Mouse (Mus musculus) bone marrow, adult 2 months (tissue): ENCODE results near the gene Pgr. TPM values are rescaled to one million over a fixed set of nuclear protein-coding genes. Genes with fewer than 3 reads are reported as not detected.

Source experiments
- H3K27ac ChIP-seq: fragments of 200-500 bp; 2 replicates; pipeline ENCODE4 v1.5.1; 2012; ENCODE audit warnings: low read depth, mild to moderate bottlenecking, control low read depth, inconsistent platforms, low read length; ENCODE audit not compliant: control insufficient read depth, poor library complexity, insufficient read depth
- H3K4me1 ChIP-seq: fragments of 200-500 bp; 2 replicates; pipeline ENCODE4 v1.6.1; 2011; ENCODE audit warnings: low read length; ENCODE audit not compliant: control insufficient read depth, insufficient read depth
- H3K4me3 ChIP-seq: fragments of 200-500 bp; replicated peaks from 2 replicates; pipeline ENCODE3; 2011; ENCODE audit warnings: mild to moderate bottlenecking, low read depth, low read length, control low read depth; ENCODE audit not compliant: control insufficient read depth
- CTCF ChIP-seq: fragments of 200-500 bp; IDR thresholded peaks from 2 replicates; pipeline ENCODE4 v1.5.1; 2011; ENCODE audit warnings: low read length, control low read depth; ENCODE audit not compliant: control insufficient read depth, insufficient read depth
- POLR2A ChIP-seq: fragments of 200-500 bp; IDR thresholded peaks from 2 replicates; pipeline ENCODE4 v1.6.1; 2011; ENCODE audit warnings: low read depth, mild to moderate bottlenecking, control low read depth, low read length, borderline replicate concordance; ENCODE audit not compliant: control insufficient read depth
- WGBS: fragments of 180-500 bp; shearing (Covaris S2); methylation state at CpG from one replicate; pipeline ENCODE4 v1.1.7; 2018; 5-methylcytosine and 5-hydroxymethylcytosine counted together
- polyA plus RNA-seq: library from polyadenylated mRNA; stranded (reverse); fragments of >200 nt; gene quantifications from 2 replicates; pipeline ENCODE4 v1.2.4, GENCODE M21; 2011; ENCODE audit warnings: low replicate concordance; ENCODE audit not compliant: missing spikeins, insufficient read depth, insufficient read length

Gene Pgr
- polyA plus RNA-seq, 1 experiment: not detected

DNA sequence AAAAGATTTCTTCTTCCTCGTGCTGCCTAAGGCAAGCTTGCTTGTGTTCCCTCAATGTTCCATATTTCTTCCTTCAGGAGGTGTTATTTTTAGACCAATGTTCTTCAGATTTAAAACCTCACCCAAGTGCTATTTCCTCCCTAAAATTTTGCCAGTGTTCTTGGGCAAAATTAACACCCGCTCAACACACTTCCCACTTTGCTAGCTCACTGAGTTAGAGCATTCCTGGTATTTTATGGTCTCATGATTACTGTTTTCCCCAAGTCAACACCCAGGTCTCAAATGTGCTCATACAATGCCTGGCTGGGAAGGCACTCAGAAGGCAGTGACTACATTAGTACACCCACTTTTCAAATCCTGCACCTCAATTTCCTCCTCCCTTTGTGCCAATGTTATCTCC lies 27.9 kb downstream of the Pgr start:
- H3K27ac ChIP-seq: no peak overlapping the region
- H3K4me1 ChIP-seq: no peaks in the 10 kb centered on the region
- no peak overlapping the region for H3K4me3 ChIP-seq
- TF ChIP-seq POLR2A (no peak), CTCF (no peak)
- WGBS: 69% methylated on average over 2 of the region's 2 CpGs

DNA sequence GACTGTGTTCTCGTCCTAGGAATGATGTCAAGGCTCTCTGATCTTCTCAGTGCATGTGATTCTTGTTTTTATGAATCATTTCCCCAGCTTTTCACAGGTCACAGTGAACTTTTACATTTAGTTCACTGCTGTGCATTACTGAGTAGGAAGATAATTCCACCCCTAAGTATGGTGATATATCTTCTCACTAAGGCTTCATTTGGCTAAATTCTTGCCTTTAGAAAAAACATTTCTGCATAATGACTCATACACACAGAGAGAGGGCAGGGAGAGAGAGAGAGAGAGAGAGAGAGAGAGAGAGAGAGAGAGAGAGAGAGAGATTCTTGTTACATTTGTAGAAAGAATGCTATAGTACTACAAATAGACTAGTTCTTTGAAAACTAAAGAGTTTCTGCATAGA lies 38.1 kb downstream of the Pgr start:
- TF ChIP-seq POLR2A (no peak), CTCF (no peak)
- no peaks in the 10 kb centered on the region for H3K4me1 ChIP-seq
- H3K27ac ChIP-seq: no peak overlapping the region
- WGBS: 25% methylated on average over 1 of the region's 1 CpGs
- H3K4me3 ChIP-seq: no peak overlapping the region

DNA sequence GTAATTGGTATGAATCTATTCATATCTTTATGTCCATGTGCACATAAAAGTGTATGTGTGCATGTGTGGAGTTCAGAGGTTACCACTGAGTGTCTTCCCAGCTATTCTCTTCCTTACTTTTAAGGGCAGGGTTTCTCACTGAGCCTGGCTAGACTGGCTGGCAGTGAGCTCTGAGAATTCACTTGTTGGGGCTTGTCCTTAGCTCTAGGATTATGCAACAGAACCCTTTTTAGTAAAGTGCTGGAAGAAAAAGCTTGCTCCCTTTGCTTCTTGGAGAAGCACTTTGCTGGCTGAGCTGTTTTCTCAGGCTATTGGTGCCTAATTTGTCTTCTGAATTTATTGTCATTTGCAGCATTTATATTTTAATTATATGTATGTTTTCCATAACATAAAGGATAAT lies 53.7 kb downstream of the Pgr start:
- no peak for TF ChIP-seq CTCF
- TF ChIP-seq POLR2A: no peak
- no peak overlapping the region for H3K4me3 ChIP-seq
- H3K27ac ChIP-seq: no peak overlapping the region
- H3K4me1 ChIP-seq: no peaks in the 10 kb centered on the region

- TF ChIP-seq CTCF (no peak), POLR2A (no peak)
- no peaks in the 10 kb centered on the region for H3K4me1 ChIP-seq
- 47% methylated on average over 8 of the region's 8 CpGs for whole genome bisulfite sequencing
- no peak overlapping the region for H3K27ac ChIP-seq
- H3K4me3 ChIP-seq: no peak overlapping the region
These were observed 65.0 kb downstream of the Pgr start for GRCm38 (mm10) chr9:8964512-8965133.

- TF ChIP-seq CTCF: no peak
- no peak for TF ChIP-seq POLR2A
- 73% methylated on average over 7 of the region's 7 CpGs for WGBS
These were observed 70.6 kb downstream of the Pgr start for GRCm38 (mm10) chr9:8970240-8970639.

DNA sequence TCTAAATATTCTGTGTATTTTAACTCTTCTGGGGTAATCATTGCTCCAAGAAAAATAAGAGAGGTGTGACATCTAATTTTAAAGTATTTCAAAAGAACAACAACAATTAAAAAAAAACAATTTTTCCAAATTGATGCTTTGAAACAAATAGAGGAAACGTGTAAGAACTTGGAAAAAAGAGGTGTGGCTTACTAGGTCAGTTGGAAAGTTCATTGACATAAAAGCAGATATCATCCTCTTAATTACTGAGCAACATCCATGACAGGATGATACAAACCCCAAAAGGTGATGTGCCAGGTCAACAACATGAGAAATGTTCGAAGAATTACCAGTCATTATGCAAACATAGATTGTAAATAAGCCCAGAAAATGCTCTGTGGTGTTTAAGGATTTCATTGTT lies 71.9 kb downstream of the Pgr start, which contains the start of gene Gm16485:
Gm16485 (plus strand) TSS at position 301 of the 400 bp plus-strand sequence.
- WGBS: 64% methylated on average over 2 of the region's 2 CpGs

More at GRCm38 (mm10) chr9:8970240-8970639, 70.6 kb downstream of the Pgr start:
- no peak overlapping the region for H3K27ac ChIP-seq
- no peak overlapping the region for H3K4me3 ChIP-seq
- H3K4me1 ChIP-seq: no peaks in the 10 kb centered on the region

GRCm38 (mm10) chr9:8977775-8978174 lies 78.1 kb downstream of the Pgr start:
- 62% methylated on average over 2 of the region's 2 CpGs for WGBS

More for the DNA sequence above, 71.9 kb downstream of the Pgr start, which contains the start of gene Gm16485:
- Histone ChIP-seq H3K4me1 (no peaks in the 10 kb centered on the region), H3K27ac (no peak within 1 kb of the TSS), H3K4me3 (no peak within 1 kb of the TSS)
- TF ChIP-seq POLR2A (no peak), CTCF (no peak)

DNA sequence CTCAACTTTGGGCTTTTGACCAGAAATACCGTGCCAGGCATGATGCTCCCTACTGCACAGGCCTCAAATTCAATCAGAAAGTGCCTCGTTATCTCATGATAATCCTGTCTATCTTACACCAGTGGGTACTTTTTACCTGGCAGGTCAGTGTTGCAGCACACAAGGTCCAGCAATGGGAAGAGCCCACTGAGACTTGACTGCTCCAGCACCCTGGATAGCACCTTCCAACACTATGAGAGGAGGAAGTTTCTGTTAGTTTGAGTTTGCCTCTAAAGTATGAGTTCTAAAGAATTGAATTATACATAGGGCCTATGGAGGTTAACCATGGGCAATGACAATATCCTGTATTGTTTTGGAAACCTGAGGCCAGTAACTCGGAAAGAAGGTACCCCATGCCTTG lies 82.7 kb downstream of the Pgr start:
- TF ChIP-seq CTCF (no peak), POLR2A (no peak)
- WGBS: 64% methylated on average over 3 of the region's 3 CpGs
- no peak overlapping the region for H3K27ac ChIP-seq
- no peak overlapping the region for H3K4me3 ChIP-seq
- H3K4me1 ChIP-seq: no peaks in the 10 kb centered on the region

More at GRCm38 (mm10) chr9:8977775-8978174, 78.1 kb downstream of the Pgr start:
- Histone ChIP-seq H3K4me1 (no peaks in the 10 kb centered on the region), H3K27ac (no peak overlapping the region), H3K4me3 (no peak overlapping the region)
- TF ChIP-seq CTCF (no peak), POLR2A (no peak)

DNA sequence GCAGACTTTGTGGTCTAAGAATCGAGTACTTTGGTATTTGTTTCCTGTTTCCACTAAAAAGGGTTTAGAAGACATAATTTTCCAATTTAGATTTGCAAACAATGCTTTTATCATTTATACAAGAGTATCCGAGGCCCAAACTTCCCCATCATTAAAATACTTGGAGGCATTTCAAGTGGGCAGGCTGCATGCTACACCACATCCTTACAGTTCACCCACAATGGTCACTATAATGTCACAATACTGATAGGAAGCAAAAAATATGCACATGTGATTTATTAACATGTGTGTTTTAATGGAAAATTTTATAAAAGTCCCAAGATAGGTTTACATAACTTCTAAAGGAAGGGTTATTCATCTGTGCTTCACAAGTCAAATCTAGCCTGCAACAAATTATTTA lies 96.9 kb downstream of the Pgr start:
- no peak overlapping the region for H3K27ac ChIP-seq
- 7% methylated on average over 2 of the region's 2 CpGs for WGBS
- no peak overlapping the region for H3K4me3 ChIP-seq
- TF ChIP-seq CTCF (no peak), POLR2A (no peak)
- H3K4me1 ChIP-seq: no peaks in the 10 kb centered on the region
